Mouse (Mus musculus) spleen, adult 2 months (tissue): Measurements from ENCODE around the gene Dcp1b. TPM values are rescaled to one million over a fixed set of nuclear protein-coding genes. Genes with fewer than 3 reads are reported as not detected.

Experiments used
- DNase-seq, 2 experiments: peaks; one replicate each; pipeline versions ENCODE4 v3.0.0 to v3.0.0-alpha.2; 2012 to 2021; ENCODE audit warnings: low spot score in 2 of 2, low read depth in 1 of 2
- H3K27ac ChIP-seq: fragments of 200-500 bp; 2 replicates; pipeline ENCODE4 v1.5.1; 2012; ENCODE audit warnings: low read length, inconsistent platforms; ENCODE audit not compliant: insufficient read depth
- H3K27me3 ChIP-seq: fragments of 200-500 bp; 2 replicates; pipeline ENCODE4 v1.6.1; 2012; ENCODE audit warnings: mild to moderate bottlenecking, moderate library complexity, low read length, inconsistent platforms; ENCODE audit not compliant: control insufficient read depth, insufficient read depth
- H3K36me3 ChIP-seq: fragments of 200-500 bp; 2 replicates; pipeline ENCODE4 v1.6.1; 2012; ENCODE audit warnings: mild to moderate bottlenecking, low read length, inconsistent platforms; ENCODE audit not compliant: control insufficient read depth, insufficient read depth
- H3K4me1 ChIP-seq: fragments of 200-500 bp; 2 replicates; pipeline ENCODE4 v1.6.1; 2011; ENCODE audit warnings: inconsistent platforms; ENCODE audit not compliant: control insufficient read depth, insufficient read depth, insufficient read length
- H3K4me3 ChIP-seq: fragments of 200-500 bp; 2 replicates; pipeline ENCODE4 v1.5.1; 2011; ENCODE audit warnings: mild to moderate bottlenecking, inconsistent platforms; ENCODE audit not compliant: insufficient read depth, insufficient read length; ENCODE audit errors: extremely low read depth
- CTCF ChIP-seq: fragments of 200-500 bp; IDR thresholded peaks from 2 replicates; pipeline ENCODE4 v1.5.1; 2011; ENCODE audit warnings: mild to moderate bottlenecking, inconsistent platforms; ENCODE audit not compliant: insufficient read depth, insufficient read length, insufficient replicate concordance; ENCODE audit errors: extremely low read depth
- POLR2A ChIP-seq: fragments of 200-500 bp; IDR thresholded peaks from 2 replicates; pipeline ENCODE4 v1.6.1; 2011; ENCODE audit warnings: low read depth, low read length, inconsistent platforms
- WGBS: fragments of 180-500 bp; shearing (Covaris S2); methylation state at CpG from one replicate; pipeline ENCODE4 v1.1.7; 2018; 5-methylcytosine and 5-hydroxymethylcytosine counted together
- polyA plus RNA-seq: library from polyadenylated mRNA; depleted of rRNA; stranded (reverse); fragments of >200 nt; gene quantifications from 2 replicates; pipeline ENCODE4 v1.2.3, GENCODE M21; 2012; rRNA removed

The Dcp1b gene
- polyA plus RNA-seq, 1 experiment, result 18.1 TPM

GRCm38 (mm10) chr6:119239341-119240005 lies 64.4 kb downstream of the Dcp1b start:
- no peak for DNase-seq
- Histone ChIP-seq H3K27me3 (no peaks in the 10 kb centered on the region), H3K27ac (no peak overlapping the region), H3K4me1 (no peaks in the 10 kb centered on the region), H3K36me3 (no peaks in the 10 kb centered on the region), H3K4me3 (no peak overlapping the region)
- 86% methylated on average over 5 of the region's 5 CpGs for WGBS
- no peak for TF ChIP-seq CTCF
- TF ChIP-seq POLR2A, result no peak

DNA sequence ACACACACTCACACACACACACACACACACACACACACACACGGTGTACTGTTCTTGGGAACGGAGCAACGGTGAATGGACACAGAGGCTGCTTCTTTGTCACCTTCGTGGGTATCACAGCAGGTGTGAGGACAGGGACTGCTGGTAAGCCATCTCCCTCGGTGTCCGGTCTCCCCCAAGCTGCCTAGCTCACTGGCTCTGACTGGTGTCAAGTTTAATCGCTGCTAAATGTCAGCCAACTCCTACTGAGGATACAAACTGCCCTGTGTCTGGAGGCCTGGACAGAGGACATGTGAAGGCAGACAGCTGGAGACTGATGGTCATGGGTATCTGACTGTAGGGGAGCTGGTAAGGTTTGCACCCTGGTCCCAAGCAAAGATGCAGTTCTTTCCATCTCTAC lies 65.2 kb downstream of the Dcp1b start:
- no peak for TF ChIP-seq CTCF
- TF ChIP-seq POLR2A, result no peak
- H3K4me1 ChIP-seq, result no peaks in the 10 kb centered on the region
- H3K27ac ChIP-seq, result no peak overlapping the region
- no peaks in the 10 kb centered on the region for H3K27me3 ChIP-seq
- H3K4me3 ChIP-seq, result no peak overlapping the region
- H3K36me3 ChIP-seq, result no peaks in the 10 kb centered on the region
- DNase-seq, result no peak
- WGBS, result 80% methylated on average over 7 of the region's 7 CpGs

DNA sequence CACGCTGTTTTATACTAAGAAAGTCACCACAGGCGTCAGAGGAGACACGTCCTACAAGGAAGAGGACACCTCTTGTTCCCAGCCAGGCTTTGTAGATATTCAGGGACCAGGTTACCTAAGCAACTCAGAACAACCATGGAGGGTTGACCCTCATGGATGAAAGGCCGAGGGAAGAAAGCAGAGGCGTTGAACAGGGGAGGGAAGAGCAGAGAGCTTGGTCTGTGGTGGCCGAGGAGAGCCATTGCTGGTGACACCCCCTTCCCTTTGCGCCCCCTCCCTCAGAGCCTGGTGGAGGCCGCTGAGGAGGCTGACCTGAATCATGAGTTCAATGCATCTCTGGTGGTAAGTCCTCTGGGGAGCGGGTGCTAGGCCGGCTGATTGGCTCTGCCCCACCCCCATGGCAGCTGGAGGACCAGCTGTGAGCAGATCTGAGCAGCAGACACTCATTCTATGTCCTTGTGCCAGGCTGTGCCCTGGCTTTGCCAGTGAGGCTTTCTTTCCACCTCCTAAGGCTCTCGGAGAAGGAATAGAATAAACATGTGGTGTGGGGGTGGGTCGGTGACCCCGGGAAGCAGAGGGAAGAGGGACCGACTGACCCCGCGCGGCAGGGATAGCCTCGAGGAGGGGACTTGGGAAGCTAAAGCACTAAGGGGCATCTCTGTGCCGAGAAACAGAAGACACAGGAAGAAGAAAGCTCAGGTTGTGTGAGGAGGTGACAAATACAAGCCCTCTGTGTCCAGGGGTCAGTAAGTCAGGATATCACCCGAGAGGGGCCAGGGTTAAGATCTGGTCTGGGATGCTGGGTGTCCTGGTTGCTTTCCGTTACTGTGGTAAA lies 66.0 kb downstream of the Dcp1b start:
- TF ChIP-seq POLR2A (no peak), CTCF (no peak)
- 60% methylated on average over 21 of the region's 21 CpGs for WGBS
- Histone ChIP-seq H3K4me3 (no peak overlapping the region), H3K4me1 (no peaks in the 10 kb centered on the region), H3K27ac (no peak overlapping the region), H3K36me3 (no peaks in the 10 kb centered on the region), H3K27me3 (no peaks in the 10 kb centered on the region)
- no peak for DNase-seq

- no peaks in the 10 kb centered on the region for H3K27me3 ChIP-seq
- no peak for DNase-seq
- TF ChIP-seq CTCF (no peak), POLR2A (no peak)
- WGBS, result 48% methylated on average over 2 of the region's 2 CpGs
- H3K4me1 ChIP-seq, result no peaks in the 10 kb centered on the region
- H3K27ac ChIP-seq, result no peak overlapping the region
- H3K4me3 ChIP-seq, result no peak overlapping the region
- no peaks in the 10 kb centered on the region for H3K36me3 ChIP-seq
These were observed 71.0 kb downstream of the Dcp1b start for GRCm38 (mm10) chr6:119246082-119246481.

GRCm38 (mm10) chr6:119248578-119248977 lies 73.5 kb downstream of the Dcp1b start:
- no peaks in the 10 kb centered on the region for H3K36me3 ChIP-seq
- no peaks in the 10 kb centered on the region for H3K4me1 ChIP-seq
- 82% methylated on average over 3 of the region's 3 CpGs for WGBS
- H3K4me3 ChIP-seq, result no peak overlapping the region
- H3K27ac ChIP-seq, result no peak overlapping the region
- no peak for TF ChIP-seq POLR2A
- TF ChIP-seq CTCF, result no peak
- no peak for DNase-seq
- H3K27me3 ChIP-seq, result no peaks in the 10 kb centered on the region

DNA sequence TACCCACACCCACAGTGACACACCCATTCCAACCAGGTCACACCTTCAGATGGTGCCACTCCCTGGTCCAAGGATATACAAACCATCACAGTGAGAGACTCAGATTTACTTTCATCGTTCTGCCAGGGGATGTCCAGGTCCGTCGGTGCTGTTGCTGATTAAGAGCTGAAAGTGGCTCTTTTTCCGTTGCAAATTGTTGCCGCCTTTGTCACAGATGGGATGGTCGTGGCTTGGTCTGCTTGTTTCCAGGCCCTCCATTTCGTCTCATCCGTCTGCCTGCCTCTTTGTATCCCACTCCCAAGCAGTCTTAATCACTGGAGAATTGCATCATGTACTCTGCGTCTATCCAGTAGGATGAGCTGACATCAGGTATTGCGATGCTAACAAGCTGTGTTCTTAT lies 74.7 kb downstream of the Dcp1b start:
- WGBS, result 92% methylated on average over 10 of the region's 10 CpGs
- H3K4me3 ChIP-seq, result no peak overlapping the region
- H3K27ac ChIP-seq, result no peak overlapping the region
- no peaks in the 10 kb centered on the region for H3K36me3 ChIP-seq
- DNase-seq, result no peak
- H3K27me3 ChIP-seq, result no peaks in the 10 kb centered on the region
- no peaks in the 10 kb centered on the region for H3K4me1 ChIP-seq
- TF ChIP-seq POLR2A (no peak), CTCF (no peak)

GRCm38 (mm10) chr6:119251704-119252103 lies 76.7 kb downstream of the Dcp1b start:
- H3K4me3 ChIP-seq, result no peak overlapping the region
- H3K27me3 ChIP-seq, result no peaks in the 10 kb centered on the region
- 72% methylated on average over 4 of the region's 4 CpGs for WGBS
- no peaks in the 10 kb centered on the region for H3K4me1 ChIP-seq
- H3K27ac ChIP-seq, result no peak overlapping the region
- DNase-seq, result no peak
- H3K36me3 ChIP-seq, result no peaks in the 10 kb centered on the region
- TF ChIP-seq CTCF (no peak), POLR2A (no peak)

Other genes with a start within 250 kb of the Dcp1b start
- gene Cacna1c, start 21.2 kb downstream of the Dcp1b start, polyA plus RNA-seq, result 1.1 and 1.2 TPM in 2 replicates
- 4.5 and 6.6 TPM in 2 replicates for gene Cacna2d4, start 61.3 kb downstream of the Dcp1b start, polyA plus RNA-seq
- gene Lrtm2, start 155.5 kb downstream of the Dcp1b start, polyA plus RNA-seq, result 0.44 and 0.65 TPM in 2 replicates
- gene Adipor2, start 242.5 kb downstream of the Dcp1b start, polyA plus RNA-seq, result 21.0 and 21.4 TPM in 2 replicates